Mouse (Mus musculus): Measurements from ENCODE around the gene Esp6.

DNA sequence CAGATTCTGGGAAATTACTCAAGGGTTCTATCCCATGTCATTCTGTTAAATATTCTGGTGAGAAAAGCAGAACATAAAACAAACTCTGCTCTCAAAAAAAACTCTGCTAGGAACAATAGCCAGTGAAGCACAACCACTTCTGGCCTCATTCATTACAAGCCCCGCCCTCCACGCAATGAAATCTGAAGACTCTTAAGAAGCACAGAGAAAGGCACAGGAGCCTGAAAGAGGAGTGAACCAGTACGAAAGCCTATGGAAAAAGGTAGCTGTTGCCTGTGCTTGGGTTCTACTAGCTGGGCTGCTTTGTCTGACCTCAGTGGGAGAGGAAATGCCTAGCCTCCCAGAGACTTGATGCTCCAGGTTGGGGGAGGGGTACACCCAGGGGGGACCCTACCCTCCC, 41.5 kb upstream of the Esp6 start, which contains the start of gene Esp8:
- TF ChIP-seq POLR2A (IDR thresholded peaks at IDR 0.05; ENCODE audit: low read depth, low read length) (no peak), CTCF (IDR thresholded peaks at IDR 0.05; ENCODE audit: borderline replicate concordance, insufficient read depth, low read length) (no peak)
